Comparison of ENCODE assay signal across 13 mouse cellular contexts in the genomic region with DNA sequence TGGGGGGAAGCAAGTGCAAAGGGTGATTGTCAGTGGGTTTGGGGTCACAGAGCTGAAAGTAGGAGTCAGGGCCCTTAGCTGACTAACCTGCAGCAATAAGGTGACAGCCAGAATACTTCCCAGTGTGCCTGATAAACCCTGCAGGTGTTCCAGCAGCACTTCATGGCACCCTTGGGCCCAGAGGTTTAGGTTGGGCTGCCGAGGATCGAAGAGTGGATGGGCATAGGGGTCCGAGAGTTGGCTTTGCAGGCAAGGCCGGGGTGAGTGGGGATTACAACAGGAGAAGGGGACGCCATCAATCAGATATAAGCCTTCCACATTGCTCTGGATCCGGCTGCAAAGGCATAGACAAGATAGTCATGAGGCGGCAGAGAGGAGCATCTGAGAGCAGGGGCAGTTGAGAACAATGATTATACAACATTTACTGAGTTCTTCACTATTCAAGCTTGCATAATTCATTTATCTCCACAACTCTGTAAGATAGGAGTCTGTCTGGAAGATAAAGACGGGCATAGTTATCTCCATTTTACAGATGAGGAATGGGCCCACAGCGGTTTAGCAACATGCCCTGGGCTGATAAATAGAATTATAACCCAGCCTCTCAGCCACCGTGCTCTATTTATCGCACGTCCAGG. TPM values are rescaled to one million over a fixed set of nuclear protein-coding genes. Genes with fewer than 3 reads are reported as not detected.
DNase-seq lines count a peak whose midpoint lies in the region; ATAC-seq and TF ChIP-seq lines count a peak whose summit lies in the region.
"Had no signal": no experiment of that assay in that cellular context is flagged by ENCODE, and none has a peak within 500 bp of the region (broad histone marks: within the 10 kb centered on the region; RNA-seq: fewer than 3 reads in every experiment).

No protein-coding gene starts in this region.

- H3K79me2 ChIP-seq in MEL (ENCODE audit: control insufficient read depth, insufficient read depth, low read length, poor library complexity) = no peaks in the 10 kb centered on the region; the same call in none of the 2 replicates

- H3K27me3 ChIP-seq in forebrain, embryonic 10.5 days (ENCODE audit: poor library complexity, severe bottlenecking) = no peaks in the 10 kb centered on the region
- H3K27me3 ChIP-seq in forebrain, embryonic 15.5 days = no peaks in the 10 kb centered on the region
- H3K27me3 ChIP-seq in kidney, embryonic 15.5 days = no peaks in the 10 kb centered on the region
- no peaks in the 10 kb centered on the region for H3K27me3 ChIP-seq in MEL (ENCODE audit: control insufficient read depth in 1 of 2, insufficient read depth in 2 of 2, low read length in 2 of 2)
- no peaks in the 10 kb centered on the region for H3K27me3 ChIP-seq in liver, embryonic 14.5 days (ENCODE audit: control insufficient read depth, insufficient read depth, low read length)
- H3K27me3 ChIP-seq: limb, embryonic 13.5 days had no signal

- no peak for TF ChIP-seq POLR2A in MEL (IDR thresholded peaks at IDR 0.05; ENCODE audit: control insufficient read depth in 1 of 2, insufficient read depth in 1 of 2, low read depth in 1 of 2, low read length in 2 of 2, poor library complexity in 1 of 2)

- H3K4me3 ChIP-seq in forebrain, embryonic 10.5 days = 0 out of 2 replicates have a peak overlapping the region, but pooled peaks have one; percentile 77
- no peak overlapping the region for H3K4me3 ChIP-seq in forebrain, embryonic 15.5 days
- no peak overlapping the region for H3K4me3 ChIP-seq in kidney, embryonic 15.5 days (replicated peaks)
- H3K4me3 ChIP-seq in MEL (ENCODE audit: control insufficient read depth in 1 of 2, insufficient read depth in 1 of 2, low read depth in 2 of 2, low read length in 2 of 2) = 0 out of 4 replicates have a peak overlapping the region, but pooled peaks of 1 of the 2 experiments have one; percentile 14
- peak overlapping the region in 1 of 2 experiments; percentile 70; a peak in 1 of 4 replicates for H3K4me3 ChIP-seq in liver, embryonic 14.5 days (ENCODE audit: insufficient read depth in 1 of 2, low read depth in 2 of 2, low read length in 2 of 2)

- H3K9me3 ChIP-seq in forebrain, embryonic 10.5 days = no peaks in the 10 kb centered on the region
- no peaks in the 10 kb centered on the region for H3K9me3 ChIP-seq in forebrain, embryonic 15.5 days
- H3K9me3 ChIP-seq in kidney, embryonic 15.5 days (replicated peaks) = no peaks in the 10 kb centered on the region
- H3K9me3 ChIP-seq in MEL (replicated peaks; ENCODE audit: insufficient read depth, low read length) = no peaks in the 10 kb centered on the region
- no peaks in the 10 kb centered on the region for H3K9me3 ChIP-seq in liver, embryonic 14.5 days (ENCODE audit: control insufficient read depth, low read length)
- H3K9me3 ChIP-seq: limb, embryonic 13.5 days had no signal

- ATAC-seq in forebrain, embryonic 15.5 days (replicated peaks) = no peak
- ATAC-seq in kidney, embryonic 15.5 days (replicated peaks; ENCODE audit: low FRiP score) = no peak
- peak; percentile 50 for ATAC-seq in liver, embryonic 14.5 days (ENCODE audit: insufficient read depth)
- no peak for ATAC-seq in activated CD4-positive, CD25-positive, alpha-beta regulatory T cell, adult 4 months

- 89% methylated on average over 12 of the region's 12 CpGs for WGBS in forebrain, embryonic 10.5 days
- WGBS in forebrain, embryonic 15.5 days = 92% methylated on average over 12 of the region's 12 CpGs
- WGBS in kidney, embryonic 15.5 days = 86% methylated on average over 12 of the region's 12 CpGs
- 18% methylated on average over 12 of the region's 12 CpGs for WGBS in liver, embryonic 14.5 days (ENCODE audit: insufficient replicate concordance)

- no peak overlapping the region for H3K4me2 ChIP-seq in forebrain, embryonic 15.5 days (replicated peaks)
- H3K4me2 ChIP-seq in kidney, embryonic 15.5 days = no peak overlapping the region
- H3K4me2 ChIP-seq in liver, embryonic 14.5 days (ENCODE audit: low read depth) = peak overlapping the region; percentile 76

- peaks cover 28% of the 10 kb centered on the region for H3K4me1 ChIP-seq in forebrain, embryonic 10.5 days
- H3K4me1 ChIP-seq in forebrain, embryonic 15.5 days = peaks cover 16% of the 10 kb centered on the region
- peaks cover 26% of the 10 kb centered on the region for H3K4me1 ChIP-seq in kidney, embryonic 15.5 days
- H3K4me1 ChIP-seq in MEL (ENCODE audit: control insufficient read depth in 1 of 2, insufficient read depth in 2 of 2, low read length in 2 of 2) = peaks cover 20 to 37% of the 10 kb centered on the region in 2 experiments
- peaks cover 27 to 33% of the 10 kb centered on the region in 2 experiments for H3K4me1 ChIP-seq in liver, embryonic 14.5 days (replicated peaks; ENCODE audit: control insufficient read depth in 2 of 2, insufficient read depth in 2 of 2, low read length in 1 of 2)

- no peak overlapping the region for H3K9ac ChIP-seq in forebrain, embryonic 15.5 days (replicated peaks)
- H3K9ac ChIP-seq in kidney, embryonic 15.5 days = no peak overlapping the region
- no peak overlapping the region for H3K9ac ChIP-seq in MEL (ENCODE audit: control insufficient read depth, low read depth, low read length, poor library complexity, severe bottlenecking)
- H3K9ac ChIP-seq in liver, embryonic 14.5 days (replicated peaks) = peak overlapping the region; percentile 27; the same call in 1 of the 2 replicates

- DNase-seq in forebrain, embryonic 10.5 days (ENCODE audit: extremely low spot score, low spot score) = no peak
- no peak for DNase-seq in kidney, adult 18-20 months
- DNase-seq in MEL (ENCODE audit: low read depth, low spot score) = peak; percentile 83
- peak in 1 of 3 experiments; percentile 52 for DNase-seq in liver, embryonic 14.5 days (ENCODE audit: low read depth in 3 of 3, low spot score in 3 of 3)
- DNase-seq in urinary bladder, postnatal 25 days (ENCODE audit: low spot score) = no peak
- DNase-seq: adrenal gland, adult 2 months; heart, adult 18-20 months; kidney, adult 8-10 months; kidney, postnatal 25 days had no signal

- no peak overlapping the region for H3K27ac ChIP-seq in forebrain, embryonic 10.5 days
- no peak overlapping the region for H3K27ac ChIP-seq in forebrain, embryonic 15.5 days (replicated peaks)
- H3K27ac ChIP-seq in kidney, embryonic 15.5 days = peak overlapping the region; percentile 90
- peak overlapping the region; percentile 75 for H3K27ac ChIP-seq in MEL (ENCODE audit: control insufficient read depth, low read depth, low read length)
- peak overlapping the region; percentile 59 for H3K27ac ChIP-seq in liver, embryonic 14.5 days

- no peak for TF ChIP-seq CTCF in MEL (IDR thresholded peaks at IDR 0.05 in 2 of 3, conservative IDR thresholded peaks at IDR 0.05 in 1 of 3; ENCODE audit: control insufficient read depth in 1 of 3, insufficient read depth in 1 of 3, low read depth in 2 of 3, low read length in 3 of 3, poor library complexity in 1 of 3, severe bottlenecking in 1 of 3)
- TF ChIP-seq CTCF in liver, embryonic 14.5 days (IDR thresholded peaks at IDR 0.05; ENCODE audit: low read depth) = no peak

- peaks cover 52% of the 10 kb centered on the region for H3K36me3 ChIP-seq in forebrain, embryonic 10.5 days (replicated peaks)
- H3K36me3 ChIP-seq in forebrain, embryonic 15.5 days = peaks cover 28% of the 10 kb centered on the region
- H3K36me3 ChIP-seq in kidney, embryonic 15.5 days = peaks cover 52% of the 10 kb centered on the region
- H3K36me3 ChIP-seq in MEL (ENCODE audit: control insufficient read depth in 1 of 2, insufficient read depth in 2 of 2, low read length in 2 of 2) = peaks cover 0 to 27% of the 10 kb centered on the region in 2 experiments; a peak in 2 of 4 replicates
- H3K36me3 ChIP-seq in liver, embryonic 14.5 days (replicated peaks; ENCODE audit: control insufficient read depth, insufficient read depth, low read depth) = peaks cover 7% of the 10 kb centered on the region

- TF ChIP-seq RAD21 in MEL (IDR thresholded peaks at IDR 0.05; ENCODE audit: low read depth, low read length) = no peak

- TF ChIP-seq EP300 in MEL (IDR thresholded peaks at IDR 0.05; ENCODE audit: low read depth in 1 of 2, low read length in 2 of 2) = peak; percentile 98
- TF ChIP-seq EP300 in liver, embryonic 14.5 days (IDR thresholded peaks at IDR 0.05; ENCODE audit: low read depth) = peak; percentile 84

RNA-seq across cellular contexts. Expression of gene Rom1, which starts 1.1 kb away (rescaled TPM):
- 3.7 and 3.9 TPM in 2 replicates for polyA plus RNA-seq in forebrain, embryonic 10.5 days (2016; fragmentation: Nextera tagmentation; extraction: Ambion mirVana)
- 0.87 and 1.5 TPM in 2 replicates for polyA plus RNA-seq in forebrain, embryonic 15.5 days (2015; fragmentation: Nextera tagmentation; extraction: Ambion mirVana)
- polyA plus RNA-seq in kidney, embryonic 15.5 days (2015; fragmentation: Nextera tagmentation; extraction: Ambion mirVana) = 3.9 and 4.9 TPM in 2 replicates
- total RNA-seq in MEL (2012; rRNA removed) = 1.6 and 4.1 TPM in 2 replicates
- 1 to 10 TPM in 1 of 2 experiments, not detected in 1; 3.1 TPM for polyA plus RNA-seq in MEL (2012; ENCODE audit: insufficient read depth in 1 of 2, insufficient read length in 2 of 2, low read depth in 1 of 2, low replicate concordance in 2 of 2, missing spikeins in 1 of 2)
- polyA plus RNA-seq in liver, embryonic 14.5 days (2012; rRNA removed) = 2.6 and 2.8 TPM in 2 replicates
- polyA plus RNA-seq in liver, embryonic 14.5 days (2014; fragmentation: Nextera tagmentation; extraction: Ambion mirVana) = 1.4 and 1.8 TPM in 2 replicates
- 10 to 100 TPM in 1 of 2 experiments, 1 to 10 TPM in 1; 7.7 to 11.6 TPM for polyA plus RNA-seq in activated CD4-positive, CD25-positive, alpha-beta regulatory T cell, adult 4 months (2017; shearing (Covaris generic))

RNA-seq across cellular contexts. Expression of gene Eml3, which starts 1.3 kb away (rescaled TPM):
- polyA plus RNA-seq in forebrain, embryonic 10.5 days (2016; fragmentation: Nextera tagmentation; extraction: Ambion mirVana) = 24.0 and 25.7 TPM in 2 replicates
- polyA plus RNA-seq in forebrain, embryonic 15.5 days (2015; fragmentation: Nextera tagmentation; extraction: Ambion mirVana) = 10.4 and 11.7 TPM in 2 replicates
- polyA plus RNA-seq in kidney, embryonic 15.5 days (2015; fragmentation: Nextera tagmentation; extraction: Ambion mirVana) = 28.7 and 33.5 TPM in 2 replicates
- total RNA-seq in MEL (2012; rRNA removed) = 13.0 and 16.6 TPM in 2 replicates
- polyA plus RNA-seq in MEL (2012; ENCODE audit: insufficient read depth in 1 of 2, insufficient read length in 2 of 2, low read depth in 1 of 2, low replicate concordance in 2 of 2, missing spikeins in 1 of 2) = 10 to 100 TPM in 1 of 2 experiments, not detected in 1; 23.4 TPM
- 10.9 and 11.0 TPM in 2 replicates for polyA plus RNA-seq in liver, embryonic 14.5 days (2012; rRNA removed)
- polyA plus RNA-seq in liver, embryonic 14.5 days (2014; fragmentation: Nextera tagmentation; extraction: Ambion mirVana) = 5.6 and 7.8 TPM in 2 replicates
- 10 to 100 TPM; 20.4 to 25.1 TPM for polyA plus RNA-seq in activated CD4-positive, CD25-positive, alpha-beta regulatory T cell, adult 4 months (2017; shearing (Covaris generic))

RNA-seq across cellular contexts. Expression of gene B3gat3, which starts 7.8 kb away (rescaled TPM):
- polyA plus RNA-seq in forebrain, embryonic 10.5 days (2016; fragmentation: Nextera tagmentation; extraction: Ambion mirVana) = 49.6 and 52.2 TPM in 2 replicates
- 78.9 and 81.0 TPM in 2 replicates for polyA plus RNA-seq in forebrain, embryonic 15.5 days (2015; fragmentation: Nextera tagmentation; extraction: Ambion mirVana)
- polyA plus RNA-seq in kidney, embryonic 15.5 days (2015; fragmentation: Nextera tagmentation; extraction: Ambion mirVana) = 51.2 and 51.8 TPM in 2 replicates
- 21.0 and 26.2 TPM in 2 replicates for total RNA-seq in MEL (2012; rRNA removed)
- polyA plus RNA-seq in MEL (2012; ENCODE audit: insufficient read depth in 1 of 2, insufficient read length in 2 of 2, low read depth in 1 of 2, low replicate concordance in 2 of 2, missing spikeins in 1 of 2) = 10 to 100 TPM in 1 of 2 experiments, not detected in 1; 35.4 TPM
- polyA plus RNA-seq in liver, embryonic 14.5 days (2012; rRNA removed) = 23.1 and 26.6 TPM in 2 replicates
- 15.4 and 15.8 TPM in 2 replicates for polyA plus RNA-seq in liver, embryonic 14.5 days (2014; fragmentation: Nextera tagmentation; extraction: Ambion mirVana)
- polyA plus RNA-seq in activated CD4-positive, CD25-positive, alpha-beta regulatory T cell, adult 4 months (2017; shearing (Covaris generic)) = 10 to 100 TPM; 16.3 to 18.6 TPM

RNA-seq across cellular contexts. Expression of gene Mta2, which starts 13.7 kb away (rescaled TPM):
- polyA plus RNA-seq in forebrain, embryonic 10.5 days (2016; fragmentation: Nextera tagmentation; extraction: Ambion mirVana) = 202 and 206 TPM in 2 replicates
- 171 and 175 TPM in 2 replicates for polyA plus RNA-seq in forebrain, embryonic 15.5 days (2015; fragmentation: Nextera tagmentation; extraction: Ambion mirVana)
- polyA plus RNA-seq in kidney, embryonic 15.5 days (2015; fragmentation: Nextera tagmentation; extraction: Ambion mirVana) = 166 and 168 TPM in 2 replicates
- total RNA-seq in MEL (2012; rRNA removed) = 150 and 171 TPM in 2 replicates
- polyA plus RNA-seq in MEL (2012; ENCODE audit: insufficient read depth in 1 of 2, insufficient read length in 2 of 2, low read depth in 1 of 2, low replicate concordance in 2 of 2, missing spikeins in 1 of 2) = 100 to 1,000 TPM; 116 to 167 TPM
- 18.9 and 23.0 TPM in 2 replicates for polyA plus RNA-seq in liver, embryonic 14.5 days (2012; rRNA removed)
- polyA plus RNA-seq in liver, embryonic 14.5 days (2014; fragmentation: Nextera tagmentation; extraction: Ambion mirVana) = 18.5 and 22.8 TPM in 2 replicates
- polyA plus RNA-seq in activated CD4-positive, CD25-positive, alpha-beta regulatory T cell, adult 4 months (2017; shearing (Covaris generic)) = 100 to 1,000 TPM in 1 of 2 experiments, 10 to 100 TPM in 1; 58.5 to 101 TPM

RNA-seq across cellular contexts. Expression of gene Tut1, which starts 25.6 kb away (rescaled TPM):
- 40.2 and 49.1 TPM in 2 replicates for polyA plus RNA-seq in forebrain, embryonic 10.5 days (2016; fragmentation: Nextera tagmentation; extraction: Ambion mirVana)
- polyA plus RNA-seq in forebrain, embryonic 15.5 days (2015; fragmentation: Nextera tagmentation; extraction: Ambion mirVana) = 34.1 and 34.7 TPM in 2 replicates
- polyA plus RNA-seq in kidney, embryonic 15.5 days (2015; fragmentation: Nextera tagmentation; extraction: Ambion mirVana) = 32.9 and 33.5 TPM in 2 replicates
- total RNA-seq in MEL (2012; rRNA removed) = 54.6 and 54.9 TPM in 2 replicates
- 10 to 100 TPM in 1 of 2 experiments, not detected in 1; 68.2 TPM for polyA plus RNA-seq in MEL (2012; ENCODE audit: insufficient read depth in 1 of 2, insufficient read length in 2 of 2, low read depth in 1 of 2, low replicate concordance in 2 of 2, missing spikeins in 1 of 2)
- 9.3 and 9.5 TPM in 2 replicates for polyA plus RNA-seq in liver, embryonic 14.5 days (2012; rRNA removed)
- polyA plus RNA-seq in liver, embryonic 14.5 days (2014; fragmentation: Nextera tagmentation; extraction: Ambion mirVana) = 10.0 and 11.5 TPM in 2 replicates
- polyA plus RNA-seq in activated CD4-positive, CD25-positive, alpha-beta regulatory T cell, adult 4 months (2017; shearing (Covaris generic)) = 10 to 100 TPM; 21.3 to 25.1 TPM

Comparison
In these comparisons a context has a peak if more than half of its experiments do, and no peak if none do; other contexts are left out.
1. H3K27ac ChIP-seq: peak in kidney, embryonic 15.5 days (single experiment), MEL (single experiment) and liver, embryonic 14.5 days (single experiment); none in forebrain, embryonic 10.5 days (single experiment) and forebrain, embryonic 15.5 days (single experiment).